Mouse (Mus musculus): Measurements from ENCODE around the gene Traf3ip2. TPM values are rescaled to one million over a fixed set of nuclear protein-coding genes. Genes with fewer than 3 reads are reported as not detected.

The Traf3ip2 gene
- polyA plus RNA-seq (2012; rRNA removed), result 2.8 TPM in 2 replicates

GRCm38 (mm10) chr10:39612633-39612988 is at the start of gene Traf3ip2:
TSS of gene Traf3ip2 (plus strand) at chr10:39612934.
- DNase-seq (ENCODE audit: low read depth), result no peak
- TF ChIP-seq POLR2A (IDR thresholded peaks at IDR 0.05; ENCODE audit: borderline replicate concordance, extremely low read depth, insufficient read depth, insufficient read length, poor library complexity, severe bottlenecking) (no peak), CTCF (IDR thresholded peaks at IDR 0.05; ENCODE audit: borderline replicate concordance, extremely low read depth, insufficient read depth, insufficient read length) (no peak)

- TF ChIP-seq CTCF (IDR thresholded peaks at IDR 0.05; ENCODE audit: borderline replicate concordance, extremely low read depth, insufficient read depth, insufficient read length) (no peak), POLR2A (IDR thresholded peaks at IDR 0.05; ENCODE audit: borderline replicate concordance, extremely low read depth, insufficient read depth, insufficient read length, poor library complexity, severe bottlenecking) (no peak)
- peak; percentile 51 for DNase-seq (ENCODE audit: low read depth)
Measured at GRCm38 (mm10) chr10:39563552-39564223, 49.0 kb upstream of the Traf3ip2 start.

- TF ChIP-seq CTCF (IDR thresholded peaks at IDR 0.05; ENCODE audit: borderline replicate concordance, extremely low read depth, insufficient read depth, insufficient read length) (no peak), POLR2A (IDR thresholded peaks at IDR 0.05; ENCODE audit: borderline replicate concordance, extremely low read depth, insufficient read depth, insufficient read length, poor library complexity, severe bottlenecking) (no peak)
- no peak for DNase-seq (ENCODE audit: low read depth)
Measured at GRCm38 (mm10) chr10:39566901-39567300, 45.8 kb upstream of the Traf3ip2 start.

GRCm38 (mm10) chr10:39568991-39569390 is 43.7 kb upstream of the Traf3ip2 start:
- no peak for DNase-seq (ENCODE audit: low read depth)

GRCm38 (mm10) chr10:39571011-39571410 is 41.7 kb upstream of the Traf3ip2 start:
- DNase-seq (ENCODE audit: low read depth), result peak; percentile 77
- TF ChIP-seq CTCF (IDR thresholded peaks at IDR 0.05; ENCODE audit: borderline replicate concordance, extremely low read depth, insufficient read depth, insufficient read length) (no peak), POLR2A (IDR thresholded peaks at IDR 0.05; ENCODE audit: borderline replicate concordance, extremely low read depth, insufficient read depth, insufficient read length, poor library complexity, severe bottlenecking) (no peak)

More at GRCm38 (mm10) chr10:39568991-39569390, 43.7 kb upstream of the Traf3ip2 start:
- TF ChIP-seq POLR2A (IDR thresholded peaks at IDR 0.05; ENCODE audit: borderline replicate concordance, extremely low read depth, insufficient read depth, insufficient read length, poor library complexity, severe bottlenecking), result no peak
- no peak for TF ChIP-seq CTCF (IDR thresholded peaks at IDR 0.05; ENCODE audit: borderline replicate concordance, extremely low read depth, insufficient read depth, insufficient read length)

GRCm38 (mm10) chr10:39572050-39572671 is 40.6 kb upstream of the Traf3ip2 start:
- TF ChIP-seq CTCF (IDR thresholded peaks at IDR 0.05; ENCODE audit: borderline replicate concordance, extremely low read depth, insufficient read depth, insufficient read length) (no peak), POLR2A (IDR thresholded peaks at IDR 0.05; ENCODE audit: borderline replicate concordance, extremely low read depth, insufficient read depth, insufficient read length, poor library complexity, severe bottlenecking) (no peak)
- DNase-seq (ENCODE audit: low read depth), result peak; percentile 78

GRCm38 (mm10) chr10:39572672-39573051 is 40.1 kb upstream of the Traf3ip2 start:
- no peak for TF ChIP-seq POLR2A (IDR thresholded peaks at IDR 0.05; ENCODE audit: borderline replicate concordance, extremely low read depth, insufficient read depth, insufficient read length, poor library complexity, severe bottlenecking)
- no peak for TF ChIP-seq CTCF (IDR thresholded peaks at IDR 0.05; ENCODE audit: borderline replicate concordance, extremely low read depth, insufficient read depth, insufficient read length)

GRCm38 (mm10) chr10:39576466-39576865 is 36.3 kb upstream of the Traf3ip2 start:
- TF ChIP-seq POLR2A (IDR thresholded peaks at IDR 0.05; ENCODE audit: borderline replicate concordance, extremely low read depth, insufficient read depth, insufficient read length, poor library complexity, severe bottlenecking), result no peak
- TF ChIP-seq CTCF (IDR thresholded peaks at IDR 0.05; ENCODE audit: borderline replicate concordance, extremely low read depth, insufficient read depth, insufficient read length), result no peak
- DNase-seq (ENCODE audit: low read depth), result no peak

More at GRCm38 (mm10) chr10:39572672-39573051, 40.1 kb upstream of the Traf3ip2 start:
- DNase-seq (ENCODE audit: low read depth), result peak; percentile 42

GRCm38 (mm10) chr10:39580477-39580876 is 32.3 kb upstream of the Traf3ip2 start:
- DNase-seq (ENCODE audit: low read depth), result no peak
- TF ChIP-seq CTCF (IDR thresholded peaks at IDR 0.05; ENCODE audit: borderline replicate concordance, extremely low read depth, insufficient read depth, insufficient read length) (no peak), POLR2A (IDR thresholded peaks at IDR 0.05; ENCODE audit: borderline replicate concordance, extremely low read depth, insufficient read depth, insufficient read length, poor library complexity, severe bottlenecking) (no peak)

- DNase-seq (ENCODE audit: low read depth), result no peak
Measured at GRCm38 (mm10) chr10:39582385-39582784, 30.3 kb upstream of the Traf3ip2 start.

GRCm38 (mm10) chr10:39583718-39584117 is 29.0 kb upstream of the Traf3ip2 start:
- TF ChIP-seq POLR2A (IDR thresholded peaks at IDR 0.05; ENCODE audit: borderline replicate concordance, extremely low read depth, insufficient read depth, insufficient read length, poor library complexity, severe bottlenecking) (no peak), CTCF (IDR thresholded peaks at IDR 0.05; ENCODE audit: borderline replicate concordance, extremely low read depth, insufficient read depth, insufficient read length) (no peak)
- DNase-seq (ENCODE audit: low read depth), result no peak

More at GRCm38 (mm10) chr10:39582385-39582784, 30.3 kb upstream of the Traf3ip2 start:
- no peak for TF ChIP-seq POLR2A (IDR thresholded peaks at IDR 0.05; ENCODE audit: borderline replicate concordance, extremely low read depth, insufficient read depth, insufficient read length, poor library complexity, severe bottlenecking)
- no peak for TF ChIP-seq CTCF (IDR thresholded peaks at IDR 0.05; ENCODE audit: borderline replicate concordance, extremely low read depth, insufficient read depth, insufficient read length)

All from brain, embryonic 14.5 days (tissue).